Comparison of ENCODE assay signal across 1 mouse cellular context in the genomic region with DNA sequence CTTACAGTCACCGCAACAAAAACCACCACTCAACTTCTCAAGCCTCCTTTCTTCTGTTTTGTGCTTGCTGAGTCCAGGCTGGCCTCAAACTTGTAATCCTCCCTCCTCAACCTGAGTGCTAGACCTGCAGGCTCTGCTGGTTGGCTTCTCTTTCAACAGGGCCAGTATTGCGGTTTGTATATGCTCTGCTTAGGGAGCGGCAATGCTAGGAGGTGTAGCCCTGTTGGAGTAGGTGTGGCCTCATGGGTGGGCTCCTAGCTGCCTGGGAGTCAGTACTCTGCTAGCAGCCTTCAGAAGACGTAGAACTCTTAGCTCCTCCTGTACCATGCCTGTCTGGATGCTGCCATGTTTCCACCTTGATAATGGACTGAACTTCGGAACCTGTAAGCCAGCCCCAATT.
TF ChIP-seq lines count a peak whose summit lies in the region.

No protein-coding gene starts in this region.

TF ChIP-seq in MEL, 35 proteins besides CTCF, POLR2A, EP300 and RAD21 (continued from another document):
- TF ChIP-seq USF1 (IDR thresholded peaks at IDR 0.05; ENCODE audit: low read depth, low read length) (no peak), SIN3A (IDR thresholded peaks at IDR 0.05; ENCODE audit: low read length) (no peak), POLR2AphosphoS2 (IDR thresholded peaks at IDR 0.05; ENCODE audit: low read length) (peak; percentile 26; the same call in 1 of the 2 replicates), SMC3 (IDR thresholded peaks at IDR 0.05; ENCODE audit: low read depth, low read length) (no peak), ZC3H11A (IDR thresholded peaks at IDR 0.05; ENCODE audit: low read depth, low read length) (no peak), BHLHE40 (IDR thresholded peaks at IDR 0.05; ENCODE audit: borderline replicate concordance, low read depth, low read length) (no peak)
